Mouse (Mus musculus) layer of hippocampus, adult 9-11 months (tissue): ENCODE results near the gene Nedd4.
A peak's percentile ranks its signal among the peaks of the same experiment; 100 is the strongest.
"Not testable (repeated sequence)": the region's sequence is repeated elsewhere in the genome, so short reads cannot be mapped to it uniquely, and the experiment has no call there.

ENCODE experiments used
- DNase-seq: peaks from one replicate; pipeline ENCODE4 v3.0.0; 2022

Gene Nedd4

GRCm38 (mm10) chr9:72661895-72662661 lies at the start of gene Nedd4:
Gene Nedd4 (plus strand): TSS chr9:72662346.
- DNase-seq, result peak; percentile 93

GRCm38 (mm10) chr9:72613884-72614283 lies 48.3 kb upstream of the Nedd4 start:
- DNase-seq, result no peak

- DNase-seq, result no peak
Measured at GRCm38 (mm10) chr9:72614786-72615480, 47.2 kb upstream of the Nedd4 start.

- DNase-seq, result no peak
Measured at GRCm38 (mm10) chr9:72618037-72618436, 44.1 kb upstream of the Nedd4 start.

- DNase-seq, result no peak
Measured at GRCm38 (mm10) chr9:72623605-72624004, 38.5 kb upstream of the Nedd4 start.

GRCm38 (mm10) chr9:72627598-72627997 lies 34.5 kb upstream of the Nedd4 start:
- no peak for DNase-seq

- no peak for DNase-seq
Measured at GRCm38 (mm10) chr9:72628591-72628990, 33.6 kb upstream of the Nedd4 start.

- DNase-seq, result no peak
Measured at GRCm38 (mm10) chr9:72632198-72632597, 29.9 kb upstream of the Nedd4 start.

- DNase-seq, result no peak
Measured at GRCm38 (mm10) chr9:72635134-72635533, 27.0 kb upstream of the Nedd4 start.

GRCm38 (mm10) chr9:72636547-72636946 lies 25.6 kb upstream of the Nedd4 start:
- no peak for DNase-seq

- no peak for DNase-seq
Measured at GRCm38 (mm10) chr9:72637243-72637642, 24.9 kb upstream of the Nedd4 start.

- DNase-seq, result no peak
Measured at GRCm38 (mm10) chr9:72638951-72639842, 22.9 kb upstream of the Nedd4 start.

- DNase-seq, result peak; percentile 71
Measured at GRCm38 (mm10) chr9:72639843-72640621, 22.1 kb upstream of the Nedd4 start.

- no peak for DNase-seq
Measured at GRCm38 (mm10) chr9:72640642-72641041, 21.5 kb upstream of the Nedd4 start.

- no peak for DNase-seq
Measured at GRCm38 (mm10) chr9:72641093-72641680, 21.0 kb upstream of the Nedd4 start.

- DNase-seq, result not testable (repeated sequence)
Measured at GRCm38 (mm10) chr9:72642756-72643447, 19.2 kb upstream of the Nedd4 start.

- DNase-seq, result no peak
Measured at GRCm38 (mm10) chr9:72643651-72644417, 18.3 kb upstream of the Nedd4 start.

- no peak for DNase-seq
Measured at GRCm38 (mm10) chr9:72644418-72645110, 17.6 kb upstream of the Nedd4 start.

GRCm38 (mm10) chr9:72649781-72650180 lies 12.4 kb upstream of the Nedd4 start:
- DNase-seq, result no peak

- DNase-seq, result no peak
Measured at GRCm38 (mm10) chr9:72652961-72653360, 9.2 kb upstream of the Nedd4 start.
